Mouse (Mus musculus): ENCODE data around the gene Mpc1. TPM values are rescaled to one million over a fixed set of nuclear protein-coding genes. Genes with fewer than 3 reads are reported as not detected.

The Mpc1 gene
- 100 to 1,000 TPM; 496 to 503 TPM for total RNA-seq (2021)
- long read RNA-seq, experiment 1, partial matches to known transcripts, result 0 of 366 reads
- long read RNA-seq, experiment 1, other reads (novel, unspliced or antisense), result 361 of 366 reads
- long read RNA-seq, experiment 2, partial matches to known transcripts, result 0 of 298 reads
- long read RNA-seq, experiment 2, other reads (novel, unspliced or antisense), result 293 of 298 reads

- intact Hi-C loops (cut with DNase I), result loop anchor here (2.0 kb wide), 1 partner anchor 28 kb away; the partner anchor contains the start of gene Sft2d1
- peak; percentile 66 to 81 for DNase-seq
These were observed at the start of gene Mpc1 for GRCm38 (mm10) chr17:8282821-8283525. Gene Mpc1 (plus strand): TSS chr17:8282904.

GRCm38 (mm10) chr17:8233618-8234214 lies 49.0 kb upstream of the Mpc1 start:
- DNase-seq, result no peak
- intact Hi-C loops (cut with DNase I), result no loop called here

- no peak for DNase-seq
- intact Hi-C loops (cut with DNase I), result no loop called here
These were observed 48.2 kb upstream of the Mpc1 start for GRCm38 (mm10) chr17:8234537-8234936.

- DNase-seq, result no peak
- intact Hi-C loops (cut with DNase I), result no loop called here
These were observed 47.0 kb upstream of the Mpc1 start, which contains the start of gene Ccr6 for GRCm38 (mm10) chr17:8235743-8236142. Gene Ccr6 (plus strand): TSS chr17:8236043.

GRCm38 (mm10) chr17:8238012-8238710 lies 44.5 kb upstream of the Mpc1 start:
- no peak for DNase-seq

GRCm38 (mm10) chr17:8239561-8239960 lies 43.1 kb upstream of the Mpc1 start:
- DNase-seq, result no peak
- intact Hi-C loops (cut with DNase I), result no loop called here

More at GRCm38 (mm10) chr17:8238012-8238710, 44.5 kb upstream of the Mpc1 start:
- intact Hi-C loops (cut with DNase I), result no loop called here

GRCm38 (mm10) chr17:8240517-8240916 lies 42.2 kb upstream of the Mpc1 start:
- intact Hi-C loops (cut with DNase I), result no loop called here
- DNase-seq, result no peak

GRCm38 (mm10) chr17:8241645-8242044 lies 41.1 kb upstream of the Mpc1 start:
- no peak for DNase-seq
- intact Hi-C loops (cut with DNase I), result no loop called here

GRCm38 (mm10) chr17:8242186-8242585 lies 40.5 kb upstream of the Mpc1 start:
- no peak for DNase-seq
- intact Hi-C loops (cut with DNase I), result no loop called here

GRCm38 (mm10) chr17:8244124-8244523 lies 38.6 kb upstream of the Mpc1 start:
- intact Hi-C loops (cut with DNase I), result no loop called here
- DNase-seq, result no peak

GRCm38 (mm10) chr17:8246102-8246754 lies 36.5 kb upstream of the Mpc1 start:
- intact Hi-C loops (cut with DNase I), result no loop called here
- no peak for DNase-seq

GRCm38 (mm10) chr17:8251704-8252103 lies 31.0 kb upstream of the Mpc1 start:
- DNase-seq, result no peak
- intact Hi-C loops (cut with DNase I), result no loop called here

GRCm38 (mm10) chr17:8254268-8254667 lies 28.4 kb upstream of the Mpc1 start:
- DNase-seq, result no peak
- intact Hi-C loops (cut with DNase I), result no loop called here

- no peak for DNase-seq
- intact Hi-C loops (cut with DNase I), result no loop called here
These were observed 27.8 kb upstream of the Mpc1 start for GRCm38 (mm10) chr17:8254914-8255313.

- no peak for DNase-seq
- intact Hi-C loops (cut with DNase I), result no loop called here
These were observed 27.1 kb upstream of the Mpc1 start for GRCm38 (mm10) chr17:8255583-8255982.

- DNase-seq, result no peak
- intact Hi-C loops (cut with DNase I), result no loop called here
These were observed 25.7 kb upstream of the Mpc1 start for GRCm38 (mm10) chr17:8256982-8257381.

- DNase-seq, result peak; percentile 27 to 61
- intact Hi-C loops (cut with DNase I), result loop anchor here (1.0 to 2.0 kb wide), 2 partner anchors 36 to 108 kb away; no protein-coding TSS in a partner anchor
These were observed 18.1 kb upstream of the Mpc1 start for GRCm38 (mm10) chr17:8264638-8265037.

- intact Hi-C loops (cut with DNase I), result no loop called here
- no peak for DNase-seq
These were observed 10.5 kb upstream of the Mpc1 start for GRCm38 (mm10) chr17:8272054-8272749.

GRCm38 (mm10) chr17:8272951-8273350 lies 9.8 kb upstream of the Mpc1 start:
- intact Hi-C loops (cut with DNase I), result no loop called here
- DNase-seq, result no peak

GRCm38 (mm10) chr17:8276071-8276470 lies 6.6 kb upstream of the Mpc1 start:
- no peak for DNase-seq
- intact Hi-C loops (cut with DNase I), result loop anchor here (5.0 kb wide), 1 partner anchor 91 kb away; no protein-coding TSS in a partner anchor

All from heart, postnatal 14 days (tissue).